Mouse (Mus musculus) neural tube, embryonic 14.5 days (tissue): ENCODE measurements around the gene Mterf1b. TPM values are rescaled to one million over a fixed set of nuclear protein-coding genes. Genes with fewer than 3 reads are reported as not detected.
A peak's percentile ranks its signal among the peaks of the same experiment; 100 is the strongest.
"Not testable (repeated sequence)": the region's sequence is repeated elsewhere in the genome, so short reads cannot be mapped to it uniquely, and the experiment has no call there.

Experiments used
- ATAC-seq: fragments of 200-750 bp; cut with Nextera tagmentation; 2 replicates; pipeline ENCODE4 v1.8.0; 2017; ENCODE audit warnings: low read depth, mild to moderate bottlenecking, moderate TSS enrichment, moderate library complexity
- H3K27ac ChIP-seq: fragments of 300-500 bp; sonication (generic); 2 replicates; pipeline ENCODE4 v1.5.1; 2014; ENCODE audit warnings: low read depth, mild to moderate bottlenecking, control low read depth, low read length, moderate library complexity, mixed read lengths
- H3K27me3 ChIP-seq: fragments of 300-500 bp; sonication (generic); 2 replicates; pipeline ENCODE4 v1.6.1; 2014; ENCODE audit warnings: low read length; ENCODE audit not compliant: control insufficient read depth, insufficient read depth
- H3K36me3 ChIP-seq: fragments of 300-500 bp; sonication (generic); 2 replicates; pipeline ENCODE4 v1.6.1; 2014; ENCODE audit warnings: low read length, mixed read lengths; ENCODE audit not compliant: control insufficient read depth, insufficient read depth
- H3K4me1 ChIP-seq: fragments of 300-500 bp; sonication (generic); 2 replicates; pipeline ENCODE4 v1.6.1; 2014; ENCODE audit warnings: low read length; ENCODE audit not compliant: control insufficient read depth, insufficient read depth
- H3K4me2 ChIP-seq: fragments of 300-500 bp; sonication (generic); 2 replicates; pipeline ENCODE4 v1.6.1; 2014; ENCODE audit warnings: mild to moderate bottlenecking, low read depth, low read length, control low read depth
- H3K4me3 ChIP-seq: fragments of 300-500 bp; sonication (generic); 2 replicates; pipeline ENCODE4 v1.5.1; 2014; ENCODE audit warnings: low read depth, low read length, control low read depth, mixed read lengths
- H3K9ac ChIP-seq: fragments of 300-500 bp; sonication (generic); replicated peaks from 2 replicates; pipeline ENCODE4 v1.6.1; 2014; ENCODE audit warnings: low read depth, mild to moderate bottlenecking, control low read depth, low read length, mixed read lengths
- H3K9me3 ChIP-seq: fragments of 300-500 bp; sonication (generic); 2 replicates; pipeline ENCODE4 v1.6.1; 2016; ENCODE audit warnings: low read length; ENCODE audit not compliant: control insufficient read depth
- WGBS: fragments of 180-500 bp; shearing (Covaris S2); extraction: QIAGEN DNeasy Blood & Tissue Kit; methylation state at CpG from one replicate; pipeline ENCODE4 v1.1.7; 2014; 5-methylcytosine and 5-hydroxymethylcytosine counted together
- polyA plus RNA-seq: library from polyadenylated mRNA; unstranded; fragments of >200 nt; fragmentation: Nextera tagmentation; extraction: Ambion mirVana; gene quantifications from 2 replicates; pipeline ENCODE4 v1.2.1, GENCODE M21; 2014

The Mterf1b gene
- 2.6 and 3.2 TPM in 2 replicates for polyA plus RNA-seq

DNA sequence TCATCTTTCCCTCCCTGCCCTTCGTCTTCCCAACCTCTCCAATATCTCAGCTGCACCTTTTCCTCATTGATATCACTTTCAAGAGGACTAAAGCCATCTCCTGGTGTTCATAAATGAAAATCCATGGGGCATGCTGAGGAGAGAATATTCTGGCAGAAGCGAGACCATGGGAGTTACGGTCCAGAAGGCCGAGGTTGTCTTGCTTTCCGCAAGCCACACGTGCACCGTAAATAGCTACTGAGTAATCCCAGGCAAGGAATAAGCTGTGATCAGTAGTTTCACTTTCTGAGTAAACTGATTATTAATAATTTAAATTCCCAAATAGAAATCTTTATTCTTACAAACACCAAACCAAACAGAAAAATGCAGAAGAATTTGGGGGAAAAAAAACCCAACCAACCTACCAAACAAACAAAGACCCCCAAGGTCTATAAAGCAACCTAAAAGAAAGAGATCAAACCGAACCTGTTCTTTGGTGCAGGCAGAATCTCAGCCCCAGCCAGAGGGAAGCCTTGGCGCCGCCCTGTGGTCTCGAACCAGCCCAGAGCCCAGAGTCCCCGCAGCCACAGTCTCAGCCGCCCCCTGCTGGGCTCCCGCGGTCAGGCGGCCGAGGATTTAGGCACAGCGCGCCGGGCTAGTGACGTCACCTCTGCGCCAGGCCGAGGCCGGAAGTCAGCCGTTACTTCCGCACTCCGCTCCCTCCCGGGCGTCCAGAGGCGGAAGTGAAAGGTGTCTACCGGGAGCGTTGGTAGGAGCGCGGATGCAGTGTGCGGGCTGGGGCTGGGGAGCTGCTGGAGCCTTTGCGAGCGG is at the start of gene Mterf1b:
TSS of gene Mterf1b (plus strand) at position 697 of the 810 bp plus-strand sequence.
- H3K4me3 ChIP-seq = peak within 1 kb of the TSS; percentile 29
- peak within 1 kb of the TSS; percentile 39; the same call in 1 of the 2 replicates for H3K9ac ChIP-seq
- peak within 1 kb of the TSS; percentile 79 for H3K4me2 ChIP-seq
- peak; percentile 99 for ATAC-seq
- H3K36me3 ChIP-seq, H3K27me3 ChIP-seq, H3K9me3 ChIP-seq, H3K27ac ChIP-seq, H3K4me1 ChIP-seq: not testable (repeated sequence)
- WGBS = 65% methylated on average over 11 of the region's 37 CpGs

DNA sequence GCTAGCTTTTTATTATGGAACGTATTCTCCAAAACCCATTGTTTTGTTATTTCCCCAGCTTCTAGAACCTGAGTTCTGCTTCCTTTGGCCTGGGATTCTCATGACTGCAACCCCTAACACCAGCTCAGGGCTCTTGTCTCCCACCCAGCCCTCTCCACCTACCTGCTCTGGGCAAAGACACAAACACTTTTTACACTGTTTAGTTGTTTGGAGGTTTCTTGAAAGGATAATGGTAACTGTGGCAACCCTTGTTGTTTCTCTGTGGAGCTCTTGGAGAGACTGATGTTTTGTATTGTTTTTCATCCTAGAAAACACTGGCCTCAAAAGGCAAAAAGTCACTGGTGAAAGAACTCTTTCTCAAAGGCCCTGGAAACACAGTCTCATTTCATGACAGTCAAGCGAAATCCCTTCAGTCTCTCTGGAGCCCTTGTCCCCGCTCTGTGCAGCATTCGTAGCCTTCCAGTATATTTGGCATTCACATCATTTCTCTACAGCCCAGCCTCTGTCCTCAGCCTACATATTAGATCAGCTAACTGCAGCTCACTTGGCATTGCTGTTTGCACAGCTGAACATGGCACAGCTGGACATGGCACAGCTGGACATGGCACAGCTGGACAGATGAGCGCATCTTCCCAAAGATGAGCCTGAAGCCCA is 32.6 kb upstream of the Mterf1b start:
- 74% methylated on average over 4 of the region's 5 CpGs for WGBS
- ATAC-seq = not testable (repeated sequence)

DNA sequence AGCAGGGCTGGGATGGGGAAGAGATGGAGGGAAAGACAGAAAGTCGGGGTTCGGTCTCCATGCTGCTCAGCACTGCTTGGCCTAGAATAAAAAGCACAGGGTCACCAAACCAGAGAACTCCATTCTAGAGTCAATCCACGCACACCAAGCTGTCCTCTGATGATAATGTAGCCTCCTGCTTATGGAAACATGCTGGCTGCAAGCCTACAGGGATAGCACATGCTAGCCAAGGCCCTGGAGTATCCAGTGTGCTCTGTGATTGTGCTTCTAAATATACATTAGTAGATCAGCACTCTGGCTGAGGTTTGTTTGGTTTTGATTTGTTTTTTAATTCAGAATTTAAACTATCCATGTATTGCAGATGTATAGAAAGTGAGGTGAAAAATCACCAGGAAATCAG is 30.6 kb upstream of the Mterf1b start:
- H3K4me2 ChIP-seq = no peak overlapping the region
- no peak overlapping the region for H3K9ac ChIP-seq
- H3K27me3 ChIP-seq = no peaks in the 10 kb centered on the region
- WGBS = 96% methylated on average over 3 of the region's 3 CpGs
- no peak for ATAC-seq
- no peak overlapping the region for H3K4me3 ChIP-seq
- no peaks in the 10 kb centered on the region for H3K4me1 ChIP-seq
- no peaks in the 10 kb centered on the region for H3K36me3 ChIP-seq
- no peak overlapping the region for H3K27ac ChIP-seq
- H3K9me3 ChIP-seq = no peaks in the 10 kb centered on the region

More for the DNA sequence above, 32.6 kb upstream of the Mterf1b start:
- not testable (repeated sequence) for H3K4me1 ChIP-seq, H3K9ac ChIP-seq, H3K36me3 ChIP-seq, H3K9me3 ChIP-seq, H3K4me2 ChIP-seq, H3K27ac ChIP-seq, H3K4me3 ChIP-seq, H3K27me3 ChIP-seq

- WGBS = 71% methylated on average over 7 of the region's 7 CpGs
- Histone ChIP-seq H3K4me1 (no peaks in the 10 kb centered on the region), H3K4me3 (no peak overlapping the region), H3K27ac (no peak overlapping the region), H3K4me2 (no peak overlapping the region), H3K9ac (no peak overlapping the region), H3K27me3 (no peaks in the 10 kb centered on the region), H3K9me3 (no peaks in the 10 kb centered on the region), H3K36me3 (no peaks in the 10 kb centered on the region)
- ATAC-seq = no peak
These were observed 29.7 kb upstream of the Mterf1b start for GRCm38 (mm10) chr5:4162461-4162860.

GRCm38 (mm10) chr5:4167813-4168529 is 24.2 kb upstream of the Mterf1b start:
- not testable (repeated sequence) for H3K9ac ChIP-seq, H3K9me3 ChIP-seq, H3K27me3 ChIP-seq, H3K27ac ChIP-seq, H3K4me1 ChIP-seq, H3K4me2 ChIP-seq, ATAC-seq, H3K36me3 ChIP-seq, H3K4me3 ChIP-seq
- 74% methylated on average over 6 of the region's 6 CpGs for WGBS

DNA sequence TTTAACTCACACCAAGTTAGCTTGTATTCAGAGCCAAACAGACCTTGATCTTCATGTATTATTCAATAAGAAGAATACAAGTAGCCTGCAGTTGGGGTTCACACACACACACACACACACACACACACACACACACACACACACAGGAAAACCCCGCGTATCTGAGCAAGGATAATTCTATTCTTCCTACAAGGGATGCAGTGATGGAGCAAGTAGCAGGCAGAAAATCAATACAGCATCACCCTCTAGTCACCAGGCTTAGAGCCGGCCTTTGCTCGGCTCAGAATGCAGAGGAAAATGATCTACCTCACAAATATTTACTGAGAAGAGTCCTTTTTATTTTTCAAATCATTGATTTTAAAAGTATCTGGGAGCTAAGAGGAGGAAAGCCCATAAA is 23.6 kb upstream of the Mterf1b start:
- H3K27me3 ChIP-seq, ATAC-seq, H3K36me3 ChIP-seq, H3K4me3 ChIP-seq, H3K4me2 ChIP-seq, H3K27ac ChIP-seq, H3K4me1 ChIP-seq, H3K9me3 ChIP-seq, H3K9ac ChIP-seq: not testable (repeated sequence)
- 77% methylated on average over 4 of the region's 4 CpGs for WGBS

GRCm38 (mm10) chr5:4176421-4176820 is 15.7 kb upstream of the Mterf1b start:
- H3K27ac ChIP-seq, ATAC-seq, H3K4me1 ChIP-seq, H3K9ac ChIP-seq, H3K4me3 ChIP-seq, H3K9me3 ChIP-seq, H3K4me2 ChIP-seq, H3K27me3 ChIP-seq, H3K36me3 ChIP-seq: not testable (repeated sequence)
- 91% methylated on average over 3 of the region's 3 CpGs for WGBS

GRCm38 (mm10) chr5:4179364-4179763 is 12.8 kb upstream of the Mterf1b start:
- Histone ChIP-seq H3K9me3 (no peaks in the 10 kb centered on the region), H3K36me3 (no peaks in the 10 kb centered on the region), H3K4me2 (no peak overlapping the region), H3K4me3 (no peak overlapping the region), H3K4me1 (no peaks in the 10 kb centered on the region), H3K9ac (no peak overlapping the region), H3K27me3 (no peaks in the 10 kb centered on the region), H3K27ac (no peak overlapping the region)
- 89% methylated on average over 6 of the region's 6 CpGs for WGBS
- no peak for ATAC-seq

GRCm38 (mm10) chr5:4186815-4187214 is 5.4 kb upstream of the Mterf1b start:
- Histone ChIP-seq H3K9ac (no peak overlapping the region), H3K9me3 (no peaks in the 10 kb centered on the region; the same call in 1 of the 2 replicates), H3K27me3 (no peaks in the 10 kb centered on the region), H3K36me3 (no peaks in the 10 kb centered on the region), H3K4me2 (no peak overlapping the region), H3K4me1 (no peaks in the 10 kb centered on the region), H3K4me3 (no peak overlapping the region), H3K27ac (no peak overlapping the region)
- ATAC-seq = no peak
- WGBS = 72% methylated on average over 4 of the region's 4 CpGs
